Mouse (Mus musculus): ENCODE results near the gene Vmn1r157. TPM values are rescaled to one million over a fixed set of nuclear protein-coding genes. Genes with fewer than 3 reads are reported as not detected.
"Not testable (repeated sequence)": the region's sequence is repeated elsewhere in the genome, so short reads cannot be mapped to it uniquely, and the experiment has no call there.

Gene Vmn1r157
- polyA plus RNA-seq (2012; rRNA removed): not detected in 2 replicates

DNA sequence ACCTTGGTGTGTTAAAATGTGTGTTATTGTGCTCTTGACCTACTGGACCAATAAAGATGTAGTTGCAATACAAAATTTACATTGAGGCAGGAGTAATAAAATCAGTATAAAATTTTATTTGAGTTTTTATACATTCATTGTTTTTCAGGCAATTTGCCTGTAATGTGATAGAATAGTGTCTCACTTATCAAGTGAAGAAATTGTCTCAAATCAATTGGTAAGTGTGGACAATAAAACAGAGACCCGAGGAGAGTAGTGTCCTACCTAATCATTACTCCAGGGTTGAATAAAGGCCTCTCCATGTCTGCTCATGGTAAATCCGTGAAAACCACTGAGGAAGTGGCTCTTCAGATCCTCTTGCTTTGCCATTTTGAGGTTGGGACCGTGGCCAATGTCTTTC, at the start of gene Vmn1r157:
Vmn1r157 (plus strand) TSS at position 301 of the 400 bp plus-strand sequence.
- WGBS: 28% methylated on average over 2 of the region's 3 CpGs
- H3K36me3 ChIP-seq (ENCODE audit: control insufficient read depth, insufficient read depth, low read length); H3K4me3 ChIP-seq (ENCODE audit: insufficient read depth, low read depth, low read length): not testable (repeated sequence)

DNA sequence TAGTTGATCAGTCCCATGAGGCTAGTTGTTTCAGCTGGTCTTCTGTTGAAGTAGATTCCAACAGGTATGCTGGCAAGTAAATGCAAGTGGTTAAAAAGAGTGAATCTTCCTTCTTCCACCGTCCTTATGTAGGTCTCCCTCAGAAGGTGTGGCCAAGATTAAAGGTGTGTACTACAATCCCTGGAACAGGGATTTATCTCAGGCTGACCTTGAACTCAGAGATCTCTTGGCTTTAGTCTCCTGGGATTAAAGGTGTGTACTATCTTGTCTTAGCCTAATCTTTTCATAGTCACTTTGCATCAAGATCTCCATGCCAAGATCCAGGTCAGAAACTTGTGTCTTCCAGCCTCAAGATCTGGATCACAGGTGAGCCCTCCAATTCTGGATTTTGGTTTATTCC, 41.9 kb upstream of the Vmn1r157 start, which contains the start of gene Gm4567:
Gm4567 (minus strand) TSS at position 101 of the 400 bp plus-strand sequence.
- not testable (repeated sequence) for H3K27me3 ChIP-seq (replicated peaks; ENCODE audit: control insufficient read depth, insufficient read depth, low read length); H3K27ac ChIP-seq (ENCODE audit: insufficient read depth, low read depth, low read length); H3K36me3 ChIP-seq (ENCODE audit: control insufficient read depth, insufficient read depth, low read length); H3K4me3 ChIP-seq (ENCODE audit: insufficient read depth, low read depth, low read length); H3K4me1 ChIP-seq (ENCODE audit: control insufficient read depth, insufficient read depth, low read length); DNase-seq
- WGBS: no CpG with 5 or more reads among the region's 1 CpGs

More for the DNA sequence above, at the start of gene Vmn1r157:
- not testable (repeated sequence) for DNase-seq; H3K27ac ChIP-seq (ENCODE audit: insufficient read depth, low read depth, low read length); H3K4me1 ChIP-seq (ENCODE audit: control insufficient read depth, insufficient read depth, low read length); H3K27me3 ChIP-seq (replicated peaks; ENCODE audit: control insufficient read depth, insufficient read depth, low read length)

DNA sequence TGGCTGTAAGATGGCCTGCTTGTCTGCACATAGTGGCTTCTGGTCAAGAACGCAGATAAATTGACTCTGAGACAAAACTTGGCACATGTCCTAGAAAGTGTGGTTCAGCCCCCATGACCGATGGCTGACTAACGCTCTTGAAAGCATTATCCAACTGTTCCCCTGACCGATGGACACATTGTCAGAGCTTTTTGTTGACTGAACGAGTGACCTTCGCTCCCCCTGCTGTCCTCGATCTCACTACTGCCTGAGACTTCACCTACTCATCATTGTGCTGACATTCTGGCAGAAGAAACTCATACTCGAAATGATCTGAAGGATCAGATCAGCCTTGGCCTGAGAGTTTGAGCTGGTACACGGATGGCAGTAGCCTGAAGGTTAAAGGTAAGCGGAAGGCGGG, 14.5 kb downstream of the Vmn1r157 start:
- not testable (repeated sequence) for H3K4me1 ChIP-seq (ENCODE audit: control insufficient read depth, insufficient read depth, low read length); H3K27ac ChIP-seq (ENCODE audit: insufficient read depth, low read depth, low read length); H3K4me3 ChIP-seq (ENCODE audit: insufficient read depth, low read depth, low read length); DNase-seq; H3K27me3 ChIP-seq (replicated peaks; ENCODE audit: control insufficient read depth, insufficient read depth, low read length); H3K36me3 ChIP-seq (ENCODE audit: control insufficient read depth, insufficient read depth, low read length)
- WGBS: 87% methylated on average over 7 of the region's 11 CpGs

DNA sequence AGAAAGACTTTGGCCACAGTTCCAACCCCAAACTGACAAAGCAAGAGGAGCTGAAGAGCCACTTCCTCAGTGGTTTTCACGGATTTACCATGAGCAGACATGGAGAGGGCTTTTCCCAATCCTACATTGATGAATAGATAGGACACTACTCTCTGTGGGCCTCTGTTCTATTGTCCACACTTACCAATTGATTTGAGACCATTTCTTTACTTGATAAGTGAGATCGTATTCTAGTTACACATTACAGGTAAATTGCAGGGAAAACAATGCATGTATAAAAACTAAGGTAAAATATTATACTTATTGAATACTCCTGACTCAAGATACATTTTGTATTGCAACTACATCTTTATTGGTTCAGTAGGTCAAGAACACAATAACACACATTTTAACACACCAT, 29.2 kb downstream of the Vmn1r157 start, which contains the start of gene Vmn1r158:
Vmn1r158 (minus strand) TSS at position 101 of the 400 bp plus-strand sequence.
- DNase-seq; H3K27ac ChIP-seq (ENCODE audit: insufficient read depth, low read depth, low read length); H3K4me3 ChIP-seq (ENCODE audit: insufficient read depth, low read depth, low read length); H3K27me3 ChIP-seq (replicated peaks; ENCODE audit: control insufficient read depth, insufficient read depth, low read length); H3K4me1 ChIP-seq (ENCODE audit: control insufficient read depth, insufficient read depth, low read length); H3K36me3 ChIP-seq (ENCODE audit: control insufficient read depth, insufficient read depth, low read length): not testable (repeated sequence)
- WGBS: 44% methylated on average over 2 of the region's 2 CpGs

Other genes starting within 250 kb of the Vmn1r157 start
- not detected in 2 replicates for gene Vmn1r152, start 238.7 kb upstream of the Vmn1r157 start, polyA plus RNA-seq (2012; rRNA removed)
- not detected in 2 replicates for gene Gm8677, start 226.8 kb upstream of the Vmn1r157 start, polyA plus RNA-seq (2012; rRNA removed)
- not detected in 2 replicates for gene Gm4201, start 196.4 kb upstream of the Vmn1r157 start, polyA plus RNA-seq (2012; rRNA removed)
- gene Gm4565, start 173.6 kb upstream of the Vmn1r157 start, polyA plus RNA-seq (2012; rRNA removed): not detected in 2 replicates
- gene Vmn1r155, start 103.7 kb upstream of the Vmn1r157 start, polyA plus RNA-seq (2012; rRNA removed): not detected in 2 replicates
- not detected in 2 replicates for gene Gm8693, start 69.4 kb upstream of the Vmn1r157 start, polyA plus RNA-seq (2012; rRNA removed)
- not detected in 2 replicates for gene Gm4567, start 42.0 kb upstream of the Vmn1r157 start, polyA plus RNA-seq (2012; rRNA removed)
- gene Vmn1r158, start 29.1 kb downstream of the Vmn1r157 start, polyA plus RNA-seq (2012; rRNA removed): not detected in 2 replicates
- not detected in 2 replicates for gene Vmn1r159, start 81.9 kb downstream of the Vmn1r157 start, polyA plus RNA-seq (2012; rRNA removed)
- not detected in 2 replicates for gene Vmn1r160, start 109.5 kb downstream of the Vmn1r157 start, polyA plus RNA-seq (2012; rRNA removed)
- gene Gm4214, start 223.0 kb downstream of the Vmn1r157 start, polyA plus RNA-seq (2012; rRNA removed): not detected in 2 replicates

All from kidney, adult 2 months (tissue).